Mouse (Mus musculus): Measurements from ENCODE around the gene Atp6v1e2. TPM values are rescaled to one million over a fixed set of nuclear protein-coding genes. Genes with fewer than 3 reads are reported as not detected.

Gene Atp6v1e2
- total and polyA plus RNA-seq, 2 experiments from 2014 or later = 0.21 TPM; not detected in 1

DNA sequence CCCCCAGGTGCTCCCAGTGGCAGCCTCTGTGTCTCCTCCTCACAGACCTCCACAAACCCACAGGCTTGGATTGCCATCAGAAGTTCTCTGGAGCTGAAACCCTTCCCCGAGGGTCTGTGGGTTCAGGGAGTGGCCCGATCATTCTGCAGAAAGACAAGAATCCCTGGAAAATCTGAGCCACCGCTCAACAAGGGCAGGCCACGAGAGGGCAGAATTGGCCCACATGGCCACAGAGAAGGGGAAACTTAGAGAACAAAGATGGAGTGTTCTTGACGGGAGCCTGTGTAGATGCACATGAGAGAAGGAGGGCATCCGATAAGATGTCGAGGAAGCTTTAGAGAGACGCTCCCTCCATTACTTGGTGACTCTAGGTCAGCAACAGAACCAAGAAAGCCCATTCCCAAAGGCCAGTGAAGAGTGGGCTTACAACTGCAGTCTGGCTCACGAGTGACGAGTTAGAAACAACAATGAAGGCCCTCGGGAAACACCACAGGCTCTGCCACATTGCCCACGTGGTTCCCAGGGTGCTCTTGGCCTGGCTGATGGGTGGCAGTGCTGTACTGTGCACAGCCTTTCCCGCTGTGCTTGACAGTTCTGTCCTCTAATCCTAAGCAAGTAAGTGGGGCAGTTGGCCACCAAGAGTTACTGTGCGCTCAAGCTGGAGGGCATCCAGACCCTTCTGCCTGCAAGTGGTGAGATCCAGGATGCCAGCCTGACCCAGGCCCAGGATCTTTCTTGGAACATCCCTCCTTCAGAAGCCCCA lies 37.8 kb downstream of the Atp6v1e2 start:
- Histone ChIP-seq H3K4me1 (ENCODE audit: insufficient read depth) (no peaks in the 10 kb centered on the region), H3K36me3 (ENCODE audit: insufficient read depth) (no peaks in the 10 kb centered on the region), H3K9ac (no peak overlapping the region), H3K9me3 (ENCODE audit: low read length) (no peaks in the 10 kb centered on the region), H3K27ac (ENCODE audit: low read depth, low read length) (no peak overlapping the region), H3K4me2 (ENCODE audit: low read depth) (no peak overlapping the region), H3K4me3 (ENCODE audit: low read depth, low read length) (no peak overlapping the region), H3K27me3 (ENCODE audit: insufficient read depth, low read length) (no peaks in the 10 kb centered on the region)
- DNase-seq (peak; percentile 73), ATAC-seq (peak; percentile 62)
- peak; percentile 79 for TF ChIP-seq CTCF (IDR thresholded peaks at IDR 0.05; ENCODE audit: low read depth)
- WGBS = 62% methylated on average over 14 of the region's 14 CpGs

DNA sequence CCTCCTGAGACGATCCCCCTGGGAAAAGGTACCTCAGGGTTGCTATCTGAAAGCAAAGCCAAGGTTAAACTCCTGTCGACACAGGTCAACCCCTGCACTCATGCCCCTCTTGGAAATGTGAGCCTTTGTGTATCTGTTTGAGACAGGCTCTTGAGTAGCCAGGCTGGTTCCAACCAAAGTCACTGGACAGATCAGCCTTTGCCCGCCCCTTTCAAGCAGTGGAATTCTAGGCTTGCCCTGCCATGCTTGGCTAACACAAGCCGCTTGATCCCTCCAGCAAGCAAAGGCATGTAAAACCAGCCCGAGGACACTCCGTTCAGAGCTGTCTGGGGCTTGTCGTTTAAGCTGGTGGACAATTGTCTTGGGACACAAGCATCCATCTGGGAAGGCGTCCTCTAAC lies 39.4 kb downstream of the Atp6v1e2 start:
- no peak for TF ChIP-seq CTCF (IDR thresholded peaks at IDR 0.05; ENCODE audit: low read depth)
- Histone ChIP-seq H3K4me1 (ENCODE audit: insufficient read depth) (no peaks in the 10 kb centered on the region), H3K36me3 (ENCODE audit: insufficient read depth) (no peaks in the 10 kb centered on the region), H3K9me3 (ENCODE audit: low read length) (no peaks in the 10 kb centered on the region), H3K27me3 (ENCODE audit: insufficient read depth, low read length) (no peaks in the 10 kb centered on the region), H3K4me2 (ENCODE audit: low read depth) (no peak overlapping the region), H3K9ac (no peak overlapping the region), H3K4me3 (ENCODE audit: low read depth, low read length) (no peak overlapping the region), H3K27ac (ENCODE audit: low read depth, low read length) (no peak overlapping the region)
- ATAC-seq = no peak
- WGBS = 85% methylated on average over 8 of the region's 8 CpGs
- no peak for DNase-seq

DNA sequence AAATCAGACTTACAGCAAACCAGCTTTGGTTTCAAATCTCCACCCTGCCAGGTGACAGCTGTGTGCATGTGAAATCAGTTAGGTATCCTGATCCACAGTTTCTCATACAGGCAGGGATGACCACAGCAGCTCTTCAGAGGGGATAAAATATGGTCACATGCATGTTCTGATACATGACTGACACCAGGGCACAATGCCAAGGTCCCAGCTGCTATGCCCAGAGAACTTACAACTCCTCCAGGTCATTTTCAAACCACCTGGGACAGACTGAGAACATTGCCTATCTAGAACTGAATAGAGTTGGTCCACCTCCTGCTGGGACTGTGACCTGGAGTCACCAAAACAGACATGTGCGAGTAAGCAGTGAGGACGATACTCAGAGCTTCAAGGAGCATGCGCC lies 40.6 kb downstream of the Atp6v1e2 start:
- Histone ChIP-seq H3K36me3 (ENCODE audit: insufficient read depth) (no peaks in the 10 kb centered on the region), H3K27ac (ENCODE audit: low read depth, low read length) (no peak overlapping the region), H3K9me3 (ENCODE audit: low read length) (no peaks in the 10 kb centered on the region), H3K9ac (no peak overlapping the region), H3K27me3 (ENCODE audit: insufficient read depth, low read length) (no peaks in the 10 kb centered on the region), H3K4me3 (ENCODE audit: low read depth, low read length) (no peak overlapping the region), H3K4me2 (ENCODE audit: low read depth) (no peak overlapping the region), H3K4me1 (ENCODE audit: insufficient read depth) (no peaks in the 10 kb centered on the region)
- no peak for DNase-seq
- no peak for ATAC-seq
- WGBS = 86% methylated on average over 3 of the region's 3 CpGs
- no peak for TF ChIP-seq CTCF (IDR thresholded peaks at IDR 0.05; ENCODE audit: low read depth)

GRCm38 (mm10) chr17:86906601-86907000 lies 41.1 kb downstream of the Atp6v1e2 start:
- H3K4me2 ChIP-seq (ENCODE audit: low read depth) = no peak overlapping the region
- H3K4me1 ChIP-seq (ENCODE audit: insufficient read depth) = no peaks in the 10 kb centered on the region
- H3K27ac ChIP-seq (ENCODE audit: low read depth, low read length) = no peak overlapping the region
- no peaks in the 10 kb centered on the region for H3K36me3 ChIP-seq (ENCODE audit: insufficient read depth)
- H3K27me3 ChIP-seq (ENCODE audit: insufficient read depth, low read length) = no peaks in the 10 kb centered on the region
- H3K4me3 ChIP-seq (ENCODE audit: low read depth, low read length) = no peak overlapping the region
- TF ChIP-seq CTCF (IDR thresholded peaks at IDR 0.05; ENCODE audit: low read depth) = peak; percentile 48
- no peaks in the 10 kb centered on the region for H3K9me3 ChIP-seq (ENCODE audit: low read length)
- ATAC-seq (no peak), DNase-seq (peak; percentile 29)
- WGBS = 31% methylated on average over 6 of the region's 6 CpGs
- H3K9ac ChIP-seq = no peak overlapping the region

- Histone ChIP-seq H3K4me1 (ENCODE audit: insufficient read depth) (no peaks in the 10 kb centered on the region; the same call in 1 of the 2 replicates), H3K4me3 (ENCODE audit: low read depth, low read length) (no peak overlapping the region), H3K27ac (ENCODE audit: low read depth, low read length) (0 out of 2 replicates have a peak overlapping the region, but pooled peaks have one; percentile 46), H3K9ac (no peak overlapping the region), H3K36me3 (ENCODE audit: insufficient read depth) (no peaks in the 10 kb centered on the region), H3K9me3 (ENCODE audit: low read length) (no peaks in the 10 kb centered on the region), H3K27me3 (ENCODE audit: insufficient read depth, low read length) (no peaks in the 10 kb centered on the region), H3K4me2 (ENCODE audit: low read depth) (0 out of 2 replicates have a peak overlapping the region, but pooled peaks have one; percentile 17)
- WGBS = 1% methylated on average over 9 of the region's 9 CpGs
- TF ChIP-seq CTCF (IDR thresholded peaks at IDR 0.05; ENCODE audit: low read depth) = peak; percentile 97
- DNase-seq (peak; percentile 94), ATAC-seq (peak; percentile 70; the same call in 1 of the 2 replicates)
Observed at GRCm38 (mm10) chr17:86906136-86906461, 41.6 kb downstream of the Atp6v1e2 start.

DNA sequence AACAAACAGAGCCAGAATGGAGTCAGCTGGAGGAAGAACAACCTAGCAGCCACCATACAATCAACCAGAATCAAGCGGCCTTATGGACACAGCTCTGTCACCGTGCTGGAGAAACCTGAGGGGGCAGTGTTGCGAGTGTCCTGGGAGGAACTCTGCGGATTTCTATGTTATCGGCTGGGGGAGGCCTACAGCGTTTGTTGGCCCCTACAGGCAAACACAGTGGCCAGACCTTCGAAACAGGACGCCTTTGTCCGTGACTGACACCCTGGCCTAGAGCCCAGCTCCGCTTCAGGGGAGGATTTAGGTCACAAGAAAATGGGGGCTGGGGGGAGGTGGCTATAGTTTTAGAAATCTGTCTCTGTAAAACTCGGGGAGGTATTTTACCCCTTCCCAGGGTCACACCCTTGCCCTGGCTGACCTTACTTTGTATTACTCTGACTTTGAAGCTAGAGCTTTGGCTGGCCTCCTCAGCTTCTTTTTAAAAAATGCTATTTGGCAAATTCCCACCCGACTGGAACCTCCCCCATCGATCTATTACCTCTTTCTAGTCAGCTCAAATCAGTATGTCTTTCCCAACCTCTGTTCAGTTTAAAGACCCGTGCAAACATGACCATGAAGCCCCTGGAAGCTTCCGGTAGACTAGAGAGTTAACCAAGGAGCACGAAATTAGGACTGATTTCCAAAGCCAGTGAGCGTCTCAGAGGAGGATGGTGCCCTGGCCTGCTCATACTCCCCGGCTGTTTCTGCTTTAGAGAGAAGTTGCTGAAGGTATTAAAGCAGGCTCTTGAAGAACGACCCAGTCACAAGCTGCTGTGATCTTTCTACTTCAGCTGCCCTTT lies 42.2 kb downstream of the Atp6v1e2 start:
- TF ChIP-seq CTCF (IDR thresholded peaks at IDR 0.05; ENCODE audit: low read depth) = peak; percentile 67
- H3K27ac ChIP-seq (ENCODE audit: low read depth, low read length) = peak overlapping the region; percentile 54
- H3K4me3 ChIP-seq (ENCODE audit: low read depth, low read length) = no peak overlapping the region
- no peaks in the 10 kb centered on the region for H3K36me3 ChIP-seq (ENCODE audit: insufficient read depth)
- H3K4me1 ChIP-seq (ENCODE audit: insufficient read depth) = peaks cover 6% of the 10 kb centered on the region; the same call in 1 of the 2 replicates
- H3K27me3 ChIP-seq (ENCODE audit: insufficient read depth, low read length) = no peaks in the 10 kb centered on the region
- ATAC-seq (peak; percentile 77), DNase-seq (peak; percentile 73)
- H3K9ac ChIP-seq = 0 out of 2 replicates have a peak overlapping the region, but pooled peaks have one; percentile 22
- H3K9me3 ChIP-seq (ENCODE audit: low read length) = no peaks in the 10 kb centered on the region
- WGBS = 10% methylated on average over 19 of the region's 19 CpGs
- 0 out of 2 replicates have a peak overlapping the region, but pooled peaks have one; percentile 17 for H3K4me2 ChIP-seq (ENCODE audit: low read depth)

DNA sequence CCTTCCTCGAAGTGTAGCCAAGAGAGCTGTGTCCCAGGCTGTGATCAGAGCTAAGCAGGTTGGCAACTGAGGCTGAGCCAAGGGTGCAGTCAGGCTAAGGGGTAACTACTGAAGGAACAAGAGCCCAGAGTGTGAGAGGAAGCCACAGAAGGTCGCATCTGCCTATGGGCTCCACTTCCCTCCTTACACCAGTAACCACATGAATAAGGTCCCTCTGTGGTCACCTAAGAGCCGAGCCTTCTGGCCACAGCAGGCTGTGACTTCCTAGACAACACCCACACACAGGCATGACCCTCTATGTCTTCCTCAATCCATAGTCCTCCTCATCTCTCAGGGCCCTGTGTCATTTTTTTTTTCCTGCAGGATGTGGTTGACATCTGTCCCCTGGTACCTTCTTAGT lies 43.5 kb downstream of the Atp6v1e2 start:
- TF ChIP-seq CTCF (IDR thresholded peaks at IDR 0.05; ENCODE audit: low read depth) = no peak
- 87% methylated on average over 3 of the region's 3 CpGs for WGBS
- H3K36me3 ChIP-seq (ENCODE audit: insufficient read depth) = no peaks in the 10 kb centered on the region
- peaks cover 6% of the 10 kb centered on the region; the same call in 1 of the 2 replicates for H3K4me1 ChIP-seq (ENCODE audit: insufficient read depth)
- H3K4me2 ChIP-seq (ENCODE audit: low read depth) = no peak overlapping the region
- H3K4me3 ChIP-seq (ENCODE audit: low read depth, low read length) = no peak overlapping the region
- no peak for ATAC-seq
- no peaks in the 10 kb centered on the region for H3K27me3 ChIP-seq (ENCODE audit: insufficient read depth, low read length)
- H3K9me3 ChIP-seq (ENCODE audit: low read length) = no peaks in the 10 kb centered on the region
- no peak for DNase-seq
- no peak overlapping the region for H3K27ac ChIP-seq (ENCODE audit: low read depth, low read length)
- no peak overlapping the region for H3K9ac ChIP-seq

Data from forebrain, postnatal 0 days (tissue).